18 mouse cellular contexts compared by ENCODE assay signal in the genomic region with DNA sequence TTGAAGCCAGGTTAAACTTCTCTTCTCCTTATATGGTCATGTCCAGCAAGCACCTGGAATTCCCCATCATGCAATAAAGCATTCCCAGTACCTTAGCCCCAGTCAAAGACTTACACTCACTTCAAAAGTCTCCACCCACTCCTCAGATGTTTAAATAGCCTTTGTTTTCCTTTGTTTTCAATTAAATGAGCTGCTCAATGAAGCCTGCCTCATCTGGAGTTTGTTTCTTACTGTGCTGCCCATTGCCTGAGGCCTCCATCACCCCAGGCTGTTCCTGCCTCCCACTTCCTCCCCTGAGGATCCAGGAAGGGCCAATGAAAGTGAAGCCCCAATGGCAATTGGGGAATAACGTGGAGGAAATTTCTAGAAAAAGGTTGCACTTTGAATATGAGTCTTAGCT.
"Had no signal": no experiment of that assay in that cellular context is flagged by ENCODE, and none has a peak within 500 bp of the region (broad histone marks: within the 10 kb centered on the region; RNA-seq: fewer than 3 reads in every experiment).

No protein-coding gene starts in this region.

- H3K4me1 ChIP-seq: midbrain, embryonic 13.5 days; neural tube, embryonic 15.5 days had no signal

- H3K27ac ChIP-seq: liver, embryonic 14.5 days; macrophage; midbrain, embryonic 13.5 days; neural tube, embryonic 13.5 days; neural tube, embryonic 15.5 days had no signal

- H3K9ac ChIP-seq: liver, embryonic 14.5 days; lung, embryonic 14.5 days; midbrain, embryonic 13.5 days; neural tube, embryonic 13.5 days; neural tube, embryonic 15.5 days had no signal

- H3K27me3 ChIP-seq: megakaryocyte, embryonic 14.5 days; midbrain, embryonic 13.5 days; neural tube, embryonic 13.5 days; neural tube, embryonic 15.5 days had no signal

- DNase-seq: lung, adult 18-20 months; lung, embryonic 14.5 days; lung, postnatal 10 days; retina, postnatal 1 day; right cerebral cortex, adult 18-20 months; right cerebral cortex, postnatal 25 days; right cerebral cortex, postnatal 4 days; spleen, adult 18-20 months; thymus, adult 18-20 months; thymus, postnatal 14 days; thymus, postnatal 36 days had no signal

- H3K9me3 ChIP-seq: megakaryocyte, embryonic 14.5 days; midbrain, embryonic 13.5 days; neural tube, embryonic 13.5 days; neural tube, embryonic 15.5 days had no signal

- H3K4me3 ChIP-seq: megakaryocyte, embryonic 14.5 days; midbrain, embryonic 13.5 days; myocyte; neural tube, embryonic 13.5 days; neural tube, embryonic 15.5 days had no signal
